Mouse (Mus musculus) midbrain, embryonic 14.5 days (tissue): ENCODE measurements around the gene Spdye4a. TPM values are rescaled to one million over a fixed set of nuclear protein-coding genes. Genes with fewer than 3 reads are reported as not detected.

Source experiments
- ATAC-seq: fragments of 200-750 bp; cut with Nextera tagmentation; 2 replicates; pipeline ENCODE4 v1.8.0; 2017; ENCODE audit warnings: moderate number of reproducible peaks, moderate library complexity; ENCODE audit not compliant: low FRiP score, low TSS enrichment
- DNase-seq: peaks from one replicate; pipeline ENCODE4 v3.0.0-alpha.2; 2015
- H3K27ac ChIP-seq: fragments of 300-500 bp; sonication (generic); replicated peaks from 2 replicates; pipeline ENCODE4 v1.5.1; 2014; ENCODE audit warnings: mild to moderate bottlenecking, low read depth, low read length, moderate library complexity
- H3K27me3 ChIP-seq: fragments of 300-500 bp; sonication (generic); 2 replicates; pipeline ENCODE4 v1.6.1; 2014; ENCODE audit warnings: low read length, control low read depth, mixed read lengths; ENCODE audit not compliant: control insufficient read depth, insufficient read depth
- H3K36me3 ChIP-seq: fragments of 300-500 bp; sonication (generic); 2 replicates; pipeline ENCODE4 v1.6.1; 2014; ENCODE audit warnings: low read length, control low read depth; ENCODE audit not compliant: control insufficient read depth, insufficient read depth
- H3K4me1 ChIP-seq: fragments of 300-500 bp; sonication (generic); 2 replicates; pipeline ENCODE4 v1.6.1; 2014; ENCODE audit warnings: mild to moderate bottlenecking, antibody characterized with exemption, low read length, control low read depth; ENCODE audit not compliant: control insufficient read depth, insufficient read depth
- H3K4me2 ChIP-seq: fragments of 300-500 bp; sonication (generic); 2 replicates; pipeline ENCODE4 v1.6.1; 2014; ENCODE audit warnings: mild to moderate bottlenecking, low read length, moderate library complexity
- H3K4me3 ChIP-seq: fragments of 300-500 bp; sonication (generic); replicated peaks from 2 replicates; pipeline ENCODE4 v1.5.1; 2014; ENCODE audit warnings: low read depth, low read length
- H3K9ac ChIP-seq: fragments of 300-500 bp; sonication (generic); replicated peaks from 2 replicates; pipeline ENCODE4 v1.6.1; 2014; ENCODE audit warnings: mild to moderate bottlenecking, low read length, moderate library complexity
- H3K9me3 ChIP-seq: fragments of 300-500 bp; sonication (generic); 2 replicates; pipeline ENCODE4 v1.6.1; 2016; ENCODE audit warnings: low read length, control low read depth, mixed read lengths; ENCODE audit not compliant: control insufficient read depth
- WGBS: fragments of 180-500 bp; shearing (Covaris S2); extraction: QIAGEN DNeasy Blood & Tissue Kit; methylation state at CpG from one replicate; pipeline ENCODE4 v1.1.7; 2014; 5-methylcytosine and 5-hydroxymethylcytosine counted together
- polyA plus RNA-seq: library from polyadenylated mRNA; unstranded; fragments of >200 nt; fragmentation: Nextera tagmentation; extraction: Ambion mirVana; gene quantifications from 2 replicates; pipeline ENCODE4 v1.2.1, GENCODE M21; 2014

Spdye4a gene
- polyA plus RNA-seq = not detected in 2 replicates

- Histone ChIP-seq H3K9ac (no peak within 1 kb of the TSS), H3K27ac (no peak within 1 kb of the TSS)
Observed at GRCm38 (mm10) chr5:143226790-143227189, at the start of gene Spdye4a. TSS of gene Spdye4a (minus strand) at chr5:143226890.

GRCm38 (mm10) chr5:143275761-143276160 is 49.1 kb upstream of the Spdye4a start:
- WGBS = 54% methylated on average over 5 of the region's 5 CpGs
- no peak overlapping the region for H3K9ac ChIP-seq

More at GRCm38 (mm10) chr5:143226790-143227189, at the start of gene Spdye4a:
- WGBS = 86% methylated on average over 3 of the region's 3 CpGs
- Histone ChIP-seq H3K9me3 (no peaks in the 10 kb centered on the region), H3K4me1 (no peaks in the 10 kb centered on the region), H3K4me3 (no peak within 1 kb of the TSS), H3K4me2 (no peak within 1 kb of the TSS), H3K36me3 (no peaks in the 10 kb centered on the region), H3K27me3 (no peaks in the 10 kb centered on the region)
- ATAC-seq (no peak), DNase-seq (no peak)

GRCm38 (mm10) chr5:143272540-143273330 is 46.0 kb upstream of the Spdye4a start:
- Histone ChIP-seq H3K4me2 (no peak overlapping the region), H3K4me1 (peaks cover 16% of the 10 kb centered on the region), H3K27me3 (no peaks in the 10 kb centered on the region), H3K4me3 (no peak overlapping the region), H3K36me3 (no peaks in the 10 kb centered on the region), H3K27ac (no peak overlapping the region), H3K9me3 (no peaks in the 10 kb centered on the region), H3K9ac (no peak overlapping the region)
- DNase-seq (no peak), ATAC-seq (no peak)
- 89% methylated on average over 16 of the region's 16 CpGs for WGBS

More at GRCm38 (mm10) chr5:143275761-143276160, 49.1 kb upstream of the Spdye4a start:
- H3K4me2 ChIP-seq = no peak overlapping the region
- DNase-seq (no peak), ATAC-seq (no peak)
- H3K27me3 ChIP-seq = no peaks in the 10 kb centered on the region
- H3K9me3 ChIP-seq = no peaks in the 10 kb centered on the region
- H3K4me3 ChIP-seq = no peak overlapping the region
- no peak overlapping the region for H3K27ac ChIP-seq
- H3K36me3 ChIP-seq = no peaks in the 10 kb centered on the region
- peaks cover 2% of the 10 kb centered on the region; the same call in 1 of the 2 replicates for H3K4me1 ChIP-seq

GRCm38 (mm10) chr5:143272108-143272507 is 45.4 kb upstream of the Spdye4a start:
- no peaks in the 10 kb centered on the region for H3K27me3 ChIP-seq
- no peak overlapping the region for H3K4me2 ChIP-seq
- no peak overlapping the region for H3K27ac ChIP-seq
- H3K4me3 ChIP-seq = no peak overlapping the region
- no peaks in the 10 kb centered on the region for H3K9me3 ChIP-seq
- H3K36me3 ChIP-seq = no peaks in the 10 kb centered on the region
- peaks cover 16% of the 10 kb centered on the region for H3K4me1 ChIP-seq
- DNase-seq (no peak), ATAC-seq (no peak)
- H3K9ac ChIP-seq = no peak overlapping the region
- 78% methylated on average over 3 of the region's 3 CpGs for WGBS

GRCm38 (mm10) chr5:143271642-143272041 is 45.0 kb upstream of the Spdye4a start:
- ATAC-seq = no peak
- Histone ChIP-seq H3K36me3 (no peaks in the 10 kb centered on the region), H3K27me3 (no peaks in the 10 kb centered on the region), H3K4me3 (no peak overlapping the region), H3K4me2 (no peak overlapping the region), H3K9me3 (no peaks in the 10 kb centered on the region), H3K4me1 (peaks cover 16% of the 10 kb centered on the region), H3K27ac (no peak overlapping the region), H3K9ac (no peak overlapping the region)
- DNase-seq = no peak
- WGBS = 93% methylated on average over 6 of the region's 6 CpGs

GRCm38 (mm10) chr5:143270151-143270519 is 43.4 kb upstream of the Spdye4a start:
- peak; percentile 41; the same call in 1 of the 2 replicates for ATAC-seq
- H3K9ac ChIP-seq = peak overlapping the region; percentile 96
- H3K9me3 ChIP-seq = no peaks in the 10 kb centered on the region
- no peaks in the 10 kb centered on the region for H3K36me3 ChIP-seq
- DNase-seq = no peak
- no peaks in the 10 kb centered on the region for H3K27me3 ChIP-seq
- H3K4me3 ChIP-seq = peak overlapping the region; percentile 92
- H3K4me2 ChIP-seq = peak overlapping the region; percentile 65
- peaks cover 16% of the 10 kb centered on the region for H3K4me1 ChIP-seq
- WGBS = 2% methylated on average over 12 of the region's 12 CpGs
- peak overlapping the region; percentile 86 for H3K27ac ChIP-seq

GRCm38 (mm10) chr5:143269363-143270150 is 42.9 kb upstream of the Spdye4a start, which contains the start of gene Zfp316:
TSS of gene Zfp316 (minus strand) at chr5:143270022.
- Histone ChIP-seq H3K27me3 (no peaks in the 10 kb centered on the region), H3K9me3 (no peaks in the 10 kb centered on the region), H3K4me2 (peak within 1 kb of the TSS; percentile 65), H3K9ac (peak within 1 kb of the TSS; percentile 96), H3K4me3 (peak within 1 kb of the TSS; percentile 92), H3K4me1 (peaks cover 16% of the 10 kb centered on the region), H3K27ac (peak within 1 kb of the TSS; percentile 86), H3K36me3 (peaks cover 3% of the 10 kb centered on the region)
- WGBS = under 1% methylated on average over 68 of the region's 79 CpGs
- DNase-seq (peak; percentile 92), ATAC-seq (peak; percentile 79)

GRCm38 (mm10) chr5:143268985-143269362 is 42.3 kb upstream of the Spdye4a start:
- Histone ChIP-seq H3K4me3 (peak overlapping the region; percentile 92), H3K27me3 (no peaks in the 10 kb centered on the region), H3K4me1 (peaks cover 16% of the 10 kb centered on the region), H3K9me3 (no peaks in the 10 kb centered on the region), H3K9ac (peak overlapping the region; percentile 96), H3K36me3 (peaks cover 9% of the 10 kb centered on the region), H3K4me2 (peak overlapping the region; percentile 65), H3K27ac (peak overlapping the region; percentile 86)
- ATAC-seq = no peak; the same call in none of the 2 replicates
- DNase-seq = no peak
- 18% methylated on average over 8 of the region's 8 CpGs for WGBS
